Mouse (Mus musculus): Measurements from ENCODE around the gene Auts2.

- no peak for TF ChIP-seq CTCF (IDR thresholded peaks at IDR 0.05; ENCODE audit: insufficient read depth, low read length)
- TF ChIP-seq POLR2A (IDR thresholded peaks at IDR 0.05; ENCODE audit: borderline replicate concordance, extremely low read depth, low read depth, low read length) = no peak
Observed at GRCm38 (mm10) chr5:132113480-132113879, 429.7 kb downstream of the Auts2 start.

All from lung, adult 2 months (tissue).